Mouse (Mus musculus) spleen, postnatal 4 days (tissue): ENCODE data around the gene Adora1.

Source experiments
- DNase-seq, 2 experiments: peaks; one replicate each; pipeline ENCODE4 v3.0.0; 2022; ENCODE audit warnings: low spot score in 2 of 2

The Adora1 gene

DNA sequence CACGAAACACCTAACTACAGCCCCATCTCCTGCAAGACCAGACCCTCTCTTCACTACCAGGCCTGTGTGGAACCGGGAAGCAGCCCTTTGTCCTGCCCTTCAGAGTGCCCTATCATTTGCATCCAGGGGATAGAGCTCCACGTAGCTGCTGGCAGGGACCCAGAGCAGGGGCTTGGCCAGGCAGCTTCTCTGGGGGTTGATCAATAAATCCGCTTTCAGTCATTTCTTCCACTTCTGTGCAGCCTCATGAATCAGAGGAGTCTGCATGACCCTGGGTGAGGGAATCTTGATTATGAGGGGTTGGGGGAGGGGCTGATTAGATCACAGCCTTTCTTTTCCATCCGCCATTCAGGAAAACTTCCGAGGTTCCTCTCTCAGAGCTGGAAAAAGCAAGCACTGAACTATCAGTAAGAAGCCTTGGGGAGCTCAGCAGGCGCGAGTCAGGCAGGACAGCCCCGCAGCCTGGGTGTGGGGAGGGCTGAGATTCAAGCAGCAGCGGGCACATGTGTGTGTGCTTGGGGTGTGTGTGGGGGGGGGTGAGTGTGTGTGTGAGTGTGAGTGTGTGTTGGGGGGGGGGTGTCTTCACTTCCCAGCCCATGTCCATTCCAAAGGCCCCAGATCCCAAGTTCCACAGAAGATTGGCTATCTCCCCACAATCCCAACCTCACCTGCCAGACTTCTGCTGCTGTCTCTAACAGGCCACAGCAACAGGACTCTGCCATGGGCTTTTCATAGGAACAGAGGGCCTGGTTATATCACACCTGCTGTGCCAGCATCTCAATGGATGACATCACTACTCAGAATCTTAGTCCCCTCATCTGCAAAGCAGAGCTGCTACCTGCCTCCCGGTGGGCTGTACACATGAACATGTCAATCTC is 19.2 kb downstream of the Adora1 start:
- no peak for DNase-seq

DNA sequence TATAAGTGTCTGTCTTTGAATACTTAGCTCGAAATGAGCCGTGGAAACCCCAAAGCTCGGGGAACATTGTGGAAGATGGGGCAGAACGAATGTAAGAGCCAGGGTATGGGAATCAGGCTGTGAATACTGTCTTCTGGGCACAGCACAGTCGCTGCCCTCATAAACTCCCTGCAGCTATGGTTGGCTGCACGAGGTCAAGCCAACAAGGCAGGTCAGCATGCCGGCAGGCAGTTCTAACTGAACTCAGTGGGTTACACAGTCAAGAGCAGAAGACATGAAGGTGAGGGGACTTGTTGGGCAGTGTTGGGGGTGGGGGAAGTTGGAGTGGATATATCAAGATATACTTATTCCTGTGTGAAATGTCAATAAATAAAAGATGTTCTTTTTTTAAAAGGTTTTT is 20.2 kb downstream of the Adora1 start:
- DNase-seq: no peak

DNA sequence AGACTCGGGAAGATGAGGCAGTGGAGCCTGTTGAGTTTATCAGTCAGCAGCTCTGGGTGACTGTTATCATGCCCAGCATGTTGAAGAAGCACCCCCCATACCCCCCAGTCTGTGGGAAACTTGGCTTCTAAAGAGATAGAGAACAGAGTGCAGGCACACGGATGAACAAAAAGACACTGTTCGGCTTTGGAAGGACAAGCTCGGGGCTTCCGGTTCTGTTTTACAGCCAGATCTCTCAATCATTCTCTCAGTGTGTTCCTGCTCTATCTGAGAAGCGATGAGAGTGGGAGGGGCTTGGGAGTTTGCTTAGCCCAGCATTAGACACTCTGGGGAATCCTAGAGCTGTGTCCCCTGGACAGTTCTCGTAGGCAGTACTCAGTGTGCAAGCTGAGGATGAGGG is 21.8 kb downstream of the Adora1 start:
- no peak for DNase-seq

DNA sequence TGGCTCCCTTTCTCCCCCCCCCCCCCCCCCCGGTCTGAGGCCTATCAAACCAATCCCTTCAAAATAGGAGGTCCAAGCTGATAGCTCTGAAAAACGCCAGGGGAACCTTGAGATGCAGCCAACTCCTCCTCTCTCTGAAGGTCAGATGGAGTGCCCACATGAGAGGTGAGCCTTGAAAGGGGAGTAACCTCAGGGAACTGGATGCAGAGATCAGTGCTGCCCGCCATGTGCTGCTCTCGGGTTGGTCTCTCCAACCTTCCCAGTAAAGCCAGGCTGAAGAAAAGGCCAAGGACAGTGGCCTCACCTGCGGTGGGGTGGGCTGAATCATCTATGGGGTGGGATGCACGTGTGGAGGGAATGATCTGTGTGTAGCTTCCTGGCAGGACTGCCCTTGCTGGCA is 22.9 kb downstream of the Adora1 start:
- DNase-seq: no peak

DNA sequence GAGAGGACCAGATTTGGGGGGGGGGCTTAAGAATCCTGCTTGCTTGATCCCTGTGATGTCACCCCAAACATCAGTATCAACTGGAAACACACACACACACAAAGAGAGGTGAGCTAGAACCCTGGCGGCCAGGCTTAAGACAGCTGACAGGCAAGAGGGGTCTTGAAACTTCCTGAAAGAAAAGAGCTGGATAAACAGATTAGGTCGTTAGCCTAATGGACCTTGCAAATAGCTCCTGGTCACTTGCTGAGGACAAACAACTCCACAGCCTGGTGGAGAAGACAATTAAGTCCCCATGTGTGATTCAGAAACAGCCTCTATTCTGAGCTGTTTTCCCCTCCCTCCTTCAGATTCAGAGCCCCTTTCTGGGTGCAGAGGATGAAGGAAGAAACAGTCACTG is 23.6 kb downstream of the Adora1 start:
- no peak for DNase-seq

DNA sequence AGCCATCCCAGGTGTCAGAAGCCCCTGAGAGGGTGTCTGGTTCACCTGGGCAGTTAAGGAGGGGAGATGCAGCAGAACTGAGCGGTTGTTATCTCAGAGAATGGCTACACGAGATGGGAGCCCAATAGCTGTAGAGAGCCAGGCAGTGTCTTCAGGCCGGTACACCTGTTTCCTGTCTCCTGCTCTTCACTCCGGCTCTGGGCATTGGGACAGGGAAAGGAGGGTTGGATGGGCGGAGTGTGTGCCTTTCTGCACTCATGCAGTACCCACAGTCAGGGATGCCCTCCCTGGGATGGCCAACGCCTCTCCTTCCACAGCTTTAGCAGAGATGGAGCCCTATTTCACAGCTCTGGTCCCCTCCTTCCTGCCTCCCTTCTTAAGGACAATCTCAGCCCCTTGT is 24.2 kb downstream of the Adora1 start:
- DNase-seq: no peak

DNA sequence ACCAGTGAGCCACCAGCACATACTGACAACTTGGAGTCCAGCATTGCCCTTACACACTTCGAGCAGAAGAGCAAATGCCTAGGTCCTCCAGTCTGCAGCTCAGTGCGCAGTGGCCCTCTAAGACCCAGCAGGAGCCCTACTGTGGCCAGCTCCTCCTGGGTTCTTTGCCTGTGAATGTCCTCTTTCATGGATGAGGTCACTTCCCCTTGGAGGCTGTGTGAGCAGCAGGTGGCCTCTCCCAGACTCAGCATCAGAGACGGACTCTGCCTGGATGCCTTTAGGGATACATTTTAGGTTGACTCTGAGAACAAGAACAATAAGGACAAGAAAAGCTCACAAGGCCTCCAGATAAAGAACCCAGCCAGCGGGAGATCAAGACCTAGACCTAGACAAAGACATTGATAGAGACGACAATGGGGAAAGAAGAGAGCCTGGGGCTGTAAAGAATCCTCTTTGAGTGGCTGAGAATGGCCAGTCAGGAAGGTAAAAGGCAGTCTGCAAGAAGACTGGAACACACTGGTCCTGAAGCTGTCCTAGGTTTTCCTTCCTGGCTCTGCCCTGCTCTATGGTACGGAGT is 25.0 kb downstream of the Adora1 start:
- DNase-seq: no peak

DNA sequence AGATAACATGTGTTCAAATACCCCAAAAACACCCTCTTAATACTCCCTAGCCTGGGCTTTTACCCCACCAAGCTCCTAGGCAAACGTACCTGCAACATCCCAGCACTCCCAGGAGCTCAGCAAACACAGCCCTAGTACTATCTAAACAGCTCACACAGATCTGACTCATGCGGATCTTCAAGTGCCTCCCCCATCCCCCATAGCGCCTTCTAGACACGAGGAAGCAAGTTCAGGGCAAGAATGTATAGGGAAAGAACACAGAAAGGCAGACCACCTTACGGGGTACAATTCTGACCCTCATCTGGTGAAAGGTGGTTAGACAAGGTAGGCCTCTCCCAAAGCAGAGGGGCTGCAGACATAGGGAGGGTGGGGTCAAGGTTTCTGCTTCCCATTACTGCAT is 29.1 kb downstream of the Adora1 start:
- DNase-seq: no peak

DNA sequence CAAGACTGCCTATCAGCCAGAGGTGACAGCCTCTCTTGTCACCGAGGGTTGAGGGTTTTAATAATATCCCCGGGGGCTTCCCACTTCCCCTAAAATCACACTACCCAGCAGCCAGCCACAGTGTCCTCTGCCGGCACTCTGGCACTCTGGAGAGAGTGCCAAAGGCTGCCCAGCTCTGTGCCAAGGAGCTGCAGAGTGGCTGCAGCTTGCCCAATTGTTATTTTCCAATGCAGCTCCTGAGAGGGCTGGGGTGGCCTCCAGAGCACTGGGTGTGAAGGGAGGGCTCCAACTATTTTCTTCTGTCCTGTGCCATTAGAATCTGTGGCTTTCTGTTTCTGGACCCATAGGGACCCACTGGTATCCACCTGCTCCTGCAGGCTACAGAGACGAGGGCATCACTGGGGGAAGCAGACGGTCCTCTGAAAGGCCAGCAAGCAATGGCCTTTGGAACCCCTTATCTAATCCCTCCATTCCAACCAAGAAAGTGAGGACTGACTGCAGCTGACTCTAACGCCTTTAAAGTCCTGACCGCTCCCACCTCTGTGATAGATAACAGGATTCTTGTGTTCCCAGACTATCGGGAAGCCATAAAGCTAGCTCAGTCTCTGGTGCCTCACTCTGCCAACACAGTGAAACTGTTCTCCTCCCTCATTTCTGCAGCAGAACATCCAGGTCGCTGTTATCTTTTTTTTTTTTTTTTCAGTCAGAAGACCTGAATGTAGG is 29.8 kb downstream of the Adora1 start:
- no peak for DNase-seq

DNA sequence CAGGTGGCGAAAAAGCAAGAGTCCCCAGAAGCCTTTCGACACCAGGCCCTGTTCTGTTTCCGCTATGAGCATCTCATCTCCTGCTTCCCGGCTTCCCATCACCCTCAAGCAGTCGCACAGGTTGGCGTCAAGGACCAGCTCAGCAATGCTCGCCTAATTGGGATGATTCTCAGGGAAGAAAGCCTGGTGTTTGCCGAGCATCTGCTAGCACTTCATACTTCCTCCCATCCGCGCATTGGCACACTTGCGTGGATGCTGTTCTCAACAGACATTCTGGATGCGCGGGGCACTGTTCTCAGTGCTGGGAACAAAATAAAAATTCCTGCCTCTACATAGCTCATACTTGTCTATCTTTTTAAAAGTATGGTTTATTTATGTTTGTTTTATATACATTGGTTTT is 31.0 kb downstream of the Adora1 start:
- DNase-seq: no peak

DNA sequence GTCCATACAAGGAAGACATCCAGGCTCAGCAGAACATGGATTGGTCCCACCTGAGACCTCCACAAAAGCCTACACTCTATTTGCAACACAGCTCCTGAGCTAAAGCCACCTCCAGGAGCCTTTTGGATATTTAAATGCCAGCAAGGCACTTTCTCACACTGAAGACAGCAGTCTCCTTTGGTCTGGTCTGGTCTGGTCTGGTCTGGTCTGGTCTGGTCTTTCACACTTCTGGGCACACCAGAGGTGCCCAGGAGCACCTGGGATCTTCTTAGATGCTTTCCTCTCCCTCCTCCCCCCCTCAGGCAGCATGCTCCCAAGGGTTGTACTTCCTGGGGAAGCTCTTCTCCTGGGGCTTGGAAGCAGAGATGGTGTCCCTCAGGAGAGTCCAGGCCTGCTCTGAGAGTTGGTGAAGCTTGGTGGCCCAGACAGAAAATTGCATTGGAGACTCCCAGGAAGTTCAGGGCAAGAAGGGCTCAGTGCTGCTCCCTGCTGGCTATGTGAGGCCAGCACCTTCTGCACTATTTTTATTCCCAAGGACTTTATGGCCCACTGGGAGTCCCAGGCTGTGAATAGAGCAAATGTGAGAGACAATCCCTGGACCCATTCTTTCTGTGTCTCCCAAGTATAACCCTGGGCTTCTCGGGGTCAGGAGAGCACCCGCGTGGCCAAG is 33.3 kb downstream of the Adora1 start:
- no peak for DNase-seq

DNA sequence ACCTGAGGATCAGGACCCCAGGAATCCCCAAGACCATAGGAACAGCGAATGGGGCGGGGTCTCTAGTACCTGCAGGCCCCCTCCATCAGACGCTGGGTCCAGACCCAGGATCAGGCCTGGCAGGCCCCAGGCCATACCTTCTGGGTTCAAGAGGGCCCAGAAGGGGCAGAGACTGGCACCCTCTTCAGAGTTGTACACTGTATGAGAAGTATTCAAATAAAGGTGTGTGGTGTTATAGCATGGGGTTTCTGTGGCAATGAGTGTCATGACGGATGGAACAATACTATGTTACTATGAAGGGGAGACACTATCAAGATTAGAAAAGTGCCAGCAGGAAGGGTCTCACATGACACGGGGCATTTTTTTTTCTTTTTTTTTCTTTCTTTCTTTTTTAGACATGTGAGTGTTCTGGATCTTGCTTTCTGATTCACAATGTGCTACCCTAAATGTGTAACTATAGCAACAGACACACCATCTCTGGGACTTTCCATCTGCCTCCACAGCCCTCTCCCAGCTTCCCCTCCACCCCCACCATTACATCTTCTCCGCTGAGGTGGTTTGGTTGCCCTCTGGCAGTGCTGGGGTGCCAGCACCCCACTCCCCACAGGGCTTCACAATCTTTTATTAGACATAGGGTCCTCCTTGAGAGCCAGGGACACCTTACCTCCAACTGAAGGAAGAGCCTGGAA is 34.1 kb downstream of the Adora1 start:
- no peak for DNase-seq

DNA sequence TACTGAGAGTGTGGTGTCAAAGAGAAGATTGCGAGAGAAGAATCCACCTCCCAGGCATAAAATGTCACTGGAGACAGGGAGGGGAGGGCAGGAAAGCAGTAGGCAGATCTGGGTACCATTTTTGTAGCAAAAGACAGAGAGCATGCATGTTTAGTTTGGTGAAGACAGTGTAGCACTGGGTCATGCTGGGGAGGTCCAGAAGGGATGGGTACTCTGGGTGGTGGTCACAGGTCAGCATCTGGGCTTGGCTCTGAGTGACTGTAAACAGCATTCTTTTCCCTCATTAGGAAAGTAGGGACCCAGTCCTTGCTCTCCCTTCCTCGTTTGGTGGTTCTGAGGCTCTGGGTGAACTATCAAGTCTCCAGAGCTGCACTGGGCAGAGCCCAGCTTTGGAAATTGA is 34.8 kb downstream of the Adora1 start:
- DNase-seq: no peak

DNA sequence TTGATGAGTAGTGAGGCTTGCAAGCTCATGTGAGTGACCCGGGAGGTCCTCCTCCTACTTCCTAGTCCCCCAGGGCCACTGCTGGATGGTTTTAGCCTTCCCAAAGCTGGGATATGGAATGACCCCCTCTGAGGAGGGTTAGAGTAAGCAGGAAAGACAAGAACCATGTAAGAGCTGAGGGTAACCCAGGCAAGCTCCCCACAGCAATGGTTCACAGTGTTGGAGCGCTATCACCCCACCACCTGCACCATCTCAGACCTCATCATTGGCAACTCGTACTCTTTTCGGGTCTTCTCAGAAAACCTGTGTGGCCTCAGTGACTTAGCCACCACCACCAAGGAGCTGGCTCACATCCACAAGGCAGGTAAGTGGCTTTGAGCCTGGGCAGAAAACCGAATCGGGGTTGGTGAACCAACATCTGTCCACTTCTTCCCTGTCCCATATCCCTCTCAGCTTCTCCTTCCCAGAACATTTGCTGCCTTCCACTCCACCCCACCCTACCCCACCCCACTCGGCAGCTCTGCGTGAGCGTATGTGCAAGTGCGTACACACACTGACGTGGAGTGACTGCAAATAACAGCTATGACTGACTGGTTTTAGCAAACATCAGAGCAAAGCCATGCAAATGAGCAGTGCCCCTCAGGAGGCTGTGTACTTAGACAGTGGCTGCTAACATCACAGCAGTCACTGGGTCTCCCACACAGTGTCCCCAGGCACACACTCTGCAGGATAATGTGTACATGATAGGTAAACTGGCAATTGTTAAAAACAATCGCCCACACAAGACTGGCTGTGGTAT is 36.8 kb downstream of the Adora1 start:
- no peak for DNase-seq

DNA sequence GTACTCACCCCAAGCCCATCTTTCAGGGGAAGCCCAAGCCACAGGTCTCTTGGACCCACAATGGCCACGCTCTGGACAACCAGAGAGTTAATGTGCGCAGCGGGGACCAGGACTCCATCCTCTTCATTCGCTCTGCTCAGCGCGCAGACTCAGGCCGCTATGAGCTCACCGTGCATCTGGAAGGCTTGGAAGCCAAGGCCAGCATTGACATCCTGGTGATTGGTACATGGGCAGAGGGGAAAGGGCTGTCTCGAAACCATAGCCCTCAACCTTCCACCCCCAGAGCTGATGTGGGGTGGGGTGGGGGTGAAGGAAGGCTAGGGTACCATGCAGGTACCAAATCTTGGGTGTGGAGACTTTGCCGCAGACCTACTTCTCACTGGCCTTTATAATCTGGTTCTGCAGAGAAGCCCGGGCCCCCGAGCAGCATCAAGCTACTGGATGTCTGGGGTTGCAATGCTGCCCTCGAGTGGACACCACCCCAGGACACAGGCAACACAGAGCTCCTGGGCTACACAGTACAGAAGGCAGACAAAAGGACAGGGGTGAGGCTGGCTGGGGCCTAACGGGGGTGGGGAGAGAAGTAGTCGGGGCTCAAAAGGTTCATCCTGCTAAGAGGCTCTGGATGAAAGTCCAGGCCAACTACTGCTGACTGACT is 37.8 kb downstream of the Adora1 start:
- DNase-seq: no peak

DNA sequence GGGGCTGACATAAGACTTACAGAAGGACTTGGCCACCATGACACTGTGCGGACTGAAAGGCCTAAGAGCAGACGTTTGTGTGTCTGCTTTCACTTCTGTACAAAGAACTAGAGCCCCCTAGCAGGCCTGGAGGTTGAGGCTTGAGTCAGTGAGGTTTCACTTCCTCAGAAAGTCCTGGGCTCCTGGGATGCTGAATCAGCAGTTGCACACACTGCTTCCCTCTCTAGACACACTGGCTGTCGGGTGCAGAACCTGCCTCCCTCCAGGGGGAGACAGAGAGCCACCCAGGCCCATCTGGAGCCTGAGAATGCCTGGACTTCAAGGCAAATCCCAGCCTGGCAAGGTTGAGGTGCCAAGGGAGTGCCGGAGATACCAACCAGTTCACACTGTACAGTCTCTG is 38.8 kb downstream of the Adora1 start:
- peak; percentile 78 to 87 for DNase-seq

DNA sequence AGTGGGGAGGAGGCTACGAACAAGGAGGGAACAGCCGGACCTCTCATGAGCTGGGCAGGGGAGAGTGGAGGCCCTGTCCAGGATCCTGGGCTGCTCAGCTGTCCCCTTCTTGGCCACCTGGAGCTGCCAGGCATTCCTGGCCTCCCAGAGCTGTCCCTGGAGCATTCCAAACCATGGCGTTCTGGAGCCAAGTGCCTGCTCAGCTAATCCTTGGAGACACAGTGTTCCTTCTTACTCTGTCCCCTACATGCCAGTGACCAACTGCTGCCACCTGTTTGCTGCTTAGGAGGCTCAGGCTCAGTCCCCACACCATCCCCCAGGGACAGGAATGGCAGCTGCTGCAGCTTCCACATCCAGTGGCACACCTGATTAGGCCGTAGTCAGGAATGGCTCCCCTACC is 39.3 kb downstream of the Adora1 start:
- DNase-seq: no peak

DNA sequence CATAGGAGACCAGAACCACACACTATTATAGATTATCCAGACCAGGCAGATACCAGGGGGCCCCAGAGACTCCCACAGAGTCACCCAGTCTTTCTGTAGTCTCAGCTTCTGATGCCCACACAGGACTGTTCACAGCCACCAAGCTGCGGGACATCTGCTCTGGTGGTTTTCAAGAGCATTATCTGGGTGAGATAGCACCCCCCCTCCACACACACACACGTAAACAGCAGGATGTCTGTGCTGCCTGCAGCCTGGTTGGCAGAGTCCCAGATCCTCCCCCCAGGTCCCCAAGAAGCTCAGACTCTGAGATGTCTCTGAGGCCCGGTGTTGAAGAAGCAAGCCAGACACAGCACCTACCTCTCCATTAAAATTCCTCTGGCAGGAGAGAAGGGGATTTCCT is 39.7 kb downstream of the Adora1 start:
- DNase-seq: no peak

DNA sequence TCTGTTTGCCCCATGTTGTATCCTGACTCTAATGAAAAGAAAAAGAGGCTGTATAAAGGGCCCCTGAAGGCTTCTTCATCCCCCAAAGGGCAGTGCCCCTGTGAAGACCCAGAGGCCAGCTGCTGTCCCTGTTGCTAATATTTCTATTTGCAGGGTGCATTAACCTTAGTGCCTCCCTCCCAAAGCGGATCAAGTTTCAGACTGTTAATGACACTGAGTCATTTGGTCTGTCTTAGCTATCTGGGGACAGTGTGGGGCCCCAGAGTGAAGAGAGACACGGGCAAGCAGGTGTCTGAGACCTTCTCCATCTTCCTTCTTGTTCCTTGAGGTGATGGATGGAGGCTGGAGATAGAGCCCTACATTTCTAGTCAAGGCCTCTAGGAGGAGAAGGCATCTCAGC is 40.1 kb downstream of the Adora1 start:
- no peak for DNase-seq

DNA sequence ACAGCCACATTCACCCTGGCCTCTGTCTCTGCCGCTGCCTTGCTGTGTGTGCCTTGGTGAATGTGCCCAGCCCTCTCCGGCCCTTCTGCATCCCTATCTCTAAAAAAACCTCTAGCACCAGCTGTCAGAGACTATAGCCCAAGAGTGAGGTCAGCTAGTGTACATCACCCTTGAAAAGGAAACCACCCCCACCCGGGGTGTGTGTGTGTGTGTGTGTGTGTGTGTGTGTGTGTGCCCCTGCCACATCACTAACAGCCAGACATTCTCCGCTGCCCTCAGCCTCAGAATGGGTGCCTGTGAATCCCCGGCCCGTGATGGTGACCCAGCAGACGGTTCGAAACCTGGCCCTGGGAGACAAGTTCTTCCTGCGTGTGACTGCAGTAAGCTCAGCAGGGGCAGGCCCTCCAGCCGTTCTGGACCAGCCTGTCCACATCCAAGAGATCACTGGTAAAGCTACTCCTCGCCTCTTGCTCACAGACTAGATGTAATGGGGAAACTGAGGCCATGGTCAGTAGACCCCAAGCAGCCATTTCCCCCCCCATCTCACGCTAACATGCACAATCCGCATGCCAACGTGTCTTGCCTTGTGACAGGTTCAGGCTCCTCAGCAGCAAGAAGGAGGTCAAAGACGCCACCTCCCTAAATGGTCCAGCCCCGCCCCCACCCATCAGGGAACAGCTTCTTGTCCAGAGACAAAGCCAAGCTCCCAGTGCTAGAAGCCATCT is 40.8 kb downstream of the Adora1 start:
- no peak for DNase-seq
